Mouse (Mus musculus): ENCODE results near the gene Hspg2. TPM values are rescaled to one million over a fixed set of nuclear protein-coding genes. Genes with fewer than 3 reads are reported as not detected.

Hspg2 gene
- total RNA-seq, 1 experiment, result 226 TPM

- Histone ChIP-seq H3K9ac (ENCODE audit: insufficient read depth, low read depth, low read length, poor library complexity, severe bottlenecking) (no peak overlapping the region), H3K4me3 (ENCODE audit: insufficient read depth in 1 of 2, low read depth in 1 of 2, low read length in 2 of 2, poor library complexity in 1 of 2, severe bottlenecking in 1 of 2) (no peak overlapping the region), H3K4me1 (ENCODE audit: control insufficient read depth in 2 of 2, insufficient read depth in 2 of 2, low read length in 2 of 2, poor library complexity in 1 of 2) (peaks cover 0 to 1% of the 10 kb centered on the region in 2 experiments; a peak in 1 of 4 replicates), H3K9me3 (ENCODE audit: control insufficient read depth, insufficient read depth, low read depth, low read length) (no peaks in the 10 kb centered on the region), H3K27ac (ENCODE audit: insufficient read depth, low read depth, low read length, poor library complexity, severe bottlenecking) (no peak overlapping the region), H3K36me3 (ENCODE audit: control insufficient read depth, insufficient read depth, low read length, poor library complexity, severe bottlenecking) (no peaks in the 10 kb centered on the region)
- TF ChIP-seq MAFK (IDR thresholded peaks at IDR 0.05; ENCODE audit: insufficient read depth, low read depth, low read length) (no peak), HCFC1 (IDR thresholded peaks at IDR 0.05; ENCODE audit: borderline replicate concordance, insufficient read depth, low read length) (no peak)
- DNase-seq (ENCODE audit: low read depth, low spot score), result no peak
- in situ Hi-C loops (cut with MboI; ENCODE audit: low sequenced_read_pairs in 2 of 2, unreplicated experiment in 2 of 2), result no loop called here
Observed at GRCm38 (mm10) chr4:137438842-137439241, 29.7 kb upstream of the Hspg2 start.

DNA sequence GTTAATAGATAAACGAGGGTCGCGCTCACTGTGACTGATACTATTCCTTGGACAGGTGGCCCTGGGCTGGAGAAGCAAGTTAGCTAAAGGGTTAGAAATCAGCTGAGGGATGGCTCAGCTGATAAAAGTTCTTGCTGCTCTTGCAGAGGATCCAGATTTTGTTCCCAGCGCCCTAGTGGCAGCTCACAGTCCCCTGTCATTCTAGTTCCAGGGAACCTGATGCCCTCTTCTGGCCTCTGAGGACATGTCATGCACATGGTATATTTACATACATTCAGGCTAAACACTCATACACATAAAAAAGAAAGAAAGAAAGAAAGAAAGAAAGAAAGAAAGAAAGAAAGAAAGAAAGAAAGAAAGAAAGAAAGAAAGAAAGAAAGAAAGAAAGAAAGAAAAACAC lies 27.2 kb upstream of the Hspg2 start:
- no peak overlapping the region for H3K9ac ChIP-seq (ENCODE audit: insufficient read depth, low read depth, low read length, poor library complexity, severe bottlenecking)
- H3K27ac ChIP-seq (ENCODE audit: insufficient read depth, low read depth, low read length, poor library complexity, severe bottlenecking), result no peak overlapping the region
- H3K4me1 ChIP-seq (ENCODE audit: control insufficient read depth in 2 of 2, insufficient read depth in 2 of 2, low read length in 2 of 2, poor library complexity in 1 of 2), result no peaks in the 10 kb centered on the region
- TF ChIP-seq CHD2 (IDR thresholded peaks at IDR 0.05; ENCODE audit: low read depth, low read length), result no peak
- no peak for TF ChIP-seq MAFK (IDR thresholded peaks at IDR 0.05; ENCODE audit: insufficient read depth, low read depth, low read length)
- no peak; the same call in 1 of the 2 replicates for TF ChIP-seq ZC3H11A (IDR thresholded peaks at IDR 0.05; ENCODE audit: borderline replicate concordance, low read depth, low read length)
- TF ChIP-seq ZNF384 (IDR thresholded peaks at IDR 0.05; ENCODE audit: low read depth, low read length), result no peak
- no peak for TF ChIP-seq HCFC1 (IDR thresholded peaks at IDR 0.05; ENCODE audit: borderline replicate concordance, insufficient read depth, low read length)
- in situ Hi-C loops (cut with MboI; ENCODE audit: low sequenced_read_pairs in 2 of 2, unreplicated experiment in 2 of 2), result no loop called here
- no peaks in the 10 kb centered on the region for H3K9me3 ChIP-seq (ENCODE audit: control insufficient read depth, insufficient read depth, low read depth, low read length)
- DNase-seq (ENCODE audit: low read depth, low spot score), result no peak
- no peak overlapping the region for H3K4me3 ChIP-seq (ENCODE audit: insufficient read depth in 1 of 2, low read depth in 1 of 2, low read length in 2 of 2, poor library complexity in 1 of 2, severe bottlenecking in 1 of 2)
- no peaks in the 10 kb centered on the region for H3K36me3 ChIP-seq (ENCODE audit: control insufficient read depth, insufficient read depth, low read length, poor library complexity, severe bottlenecking)

DNA sequence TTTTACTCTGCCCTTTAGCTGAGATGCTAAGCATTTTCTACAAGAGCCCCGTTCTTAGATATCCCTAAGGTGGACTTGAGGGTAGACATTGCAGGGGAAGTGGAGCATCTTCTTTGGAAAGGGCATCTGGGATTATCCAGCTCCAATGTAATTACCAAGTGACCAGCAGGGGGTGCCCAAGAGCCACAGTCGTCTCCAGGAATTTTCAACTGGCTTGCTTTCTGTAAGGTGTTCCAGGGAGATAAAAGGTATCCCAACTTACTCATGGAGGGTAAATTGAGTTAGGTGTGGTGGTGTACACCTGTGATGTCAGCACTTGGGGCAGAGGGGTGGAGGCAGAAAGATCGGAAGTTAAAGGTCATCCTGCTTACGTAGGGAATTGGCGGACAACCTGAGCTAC lies 24.9 kb upstream of the Hspg2 start:
- H3K9me3 ChIP-seq (ENCODE audit: control insufficient read depth, insufficient read depth, low read depth, low read length), result no peaks in the 10 kb centered on the region
- DNase-seq (ENCODE audit: low read depth, low spot score), result peak; percentile 68
- in situ Hi-C loops (cut with MboI; ENCODE audit: low sequenced_read_pairs in 2 of 2, unreplicated experiment in 2 of 2), result no loop called here

DNA sequence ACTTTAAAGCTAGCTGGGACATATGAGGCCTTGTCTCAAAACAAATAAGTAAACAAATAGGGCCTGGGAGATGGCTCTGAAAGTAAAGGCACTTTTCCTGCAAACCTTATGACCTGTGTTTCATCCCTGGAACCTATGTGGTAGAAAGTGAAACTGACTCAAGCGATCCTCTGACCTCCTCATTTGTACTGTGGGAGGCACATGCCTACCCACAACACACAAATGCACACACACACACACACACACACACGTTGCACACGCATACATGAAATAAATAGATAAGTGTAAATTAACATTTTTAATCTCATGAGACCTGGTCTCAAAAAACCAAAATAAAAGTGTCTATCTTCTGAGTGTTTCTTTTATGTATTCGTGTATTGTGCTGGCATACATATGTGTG lies 22.7 kb upstream of the Hspg2 start:
- Histone ChIP-seq H3K27ac (ENCODE audit: insufficient read depth, low read depth, low read length, poor library complexity, severe bottlenecking) (no peak overlapping the region), H3K4me1 (ENCODE audit: control insufficient read depth in 2 of 2, insufficient read depth in 2 of 2, low read length in 2 of 2, poor library complexity in 1 of 2) (peaks cover 7 to 22% of the 10 kb centered on the region in 2 experiments; a peak in 3 of 4 replicates), H3K9ac (ENCODE audit: insufficient read depth, low read depth, low read length, poor library complexity, severe bottlenecking) (no peak overlapping the region), H3K9me3 (ENCODE audit: control insufficient read depth, insufficient read depth, low read depth, low read length) (no peaks in the 10 kb centered on the region), H3K36me3 (ENCODE audit: control insufficient read depth, insufficient read depth, low read length, poor library complexity, severe bottlenecking) (no peaks in the 10 kb centered on the region), H3K4me3 (ENCODE audit: insufficient read depth in 1 of 2, low read depth in 1 of 2, low read length in 2 of 2, poor library complexity in 1 of 2, severe bottlenecking in 1 of 2) (no peak overlapping the region)
- no peak for DNase-seq (ENCODE audit: low read depth, low spot score)
- TF ChIP-seq ZC3H11A (IDR thresholded peaks at IDR 0.05; ENCODE audit: borderline replicate concordance, low read depth, low read length), result no peak
- TF ChIP-seq MAFK (IDR thresholded peaks at IDR 0.05; ENCODE audit: insufficient read depth, low read depth, low read length), result no peak
- no peak for TF ChIP-seq HCFC1 (IDR thresholded peaks at IDR 0.05; ENCODE audit: borderline replicate concordance, insufficient read depth, low read length)
- TF ChIP-seq ZNF384 (IDR thresholded peaks at IDR 0.05; ENCODE audit: low read depth, low read length), result no peak
- no peak for TF ChIP-seq CHD2 (IDR thresholded peaks at IDR 0.05; ENCODE audit: low read depth, low read length)
- in situ Hi-C loops (cut with MboI; ENCODE audit: low sequenced_read_pairs in 2 of 2, unreplicated experiment in 2 of 2), result no loop called here

More for the DNA sequence above, 24.9 kb upstream of the Hspg2 start:
- no peak for TF ChIP-seq MAFK (IDR thresholded peaks at IDR 0.05; ENCODE audit: insufficient read depth, low read depth, low read length)
- no peak for TF ChIP-seq HCFC1 (IDR thresholded peaks at IDR 0.05; ENCODE audit: borderline replicate concordance, insufficient read depth, low read length)
- peak; percentile 84 for TF ChIP-seq ZC3H11A (IDR thresholded peaks at IDR 0.05; ENCODE audit: borderline replicate concordance, low read depth, low read length)
- H3K36me3 ChIP-seq (ENCODE audit: control insufficient read depth, insufficient read depth, low read length, poor library complexity, severe bottlenecking), result no peaks in the 10 kb centered on the region
- H3K9ac ChIP-seq (ENCODE audit: insufficient read depth, low read depth, low read length, poor library complexity, severe bottlenecking), result no peak overlapping the region
- no peak overlapping the region for H3K4me3 ChIP-seq (ENCODE audit: insufficient read depth in 1 of 2, low read depth in 1 of 2, low read length in 2 of 2, poor library complexity in 1 of 2, severe bottlenecking in 1 of 2)
- H3K27ac ChIP-seq (ENCODE audit: insufficient read depth, low read depth, low read length, poor library complexity, severe bottlenecking), result no peak overlapping the region
- H3K4me1 ChIP-seq (ENCODE audit: control insufficient read depth in 2 of 2, insufficient read depth in 2 of 2, low read length in 2 of 2, poor library complexity in 1 of 2), result peaks cover 1 to 12% of the 10 kb centered on the region in 2 experiments; a peak in 2 of 4 replicates

Measured in ES-E14 (cell line).